Mouse (Mus musculus) megakaryocyte, embryonic 14.5 days (primary cell): ENCODE results near the gene Hirip3. TPM values are rescaled to one million over a fixed set of nuclear protein-coding genes. Genes with fewer than 3 reads are reported as not detected.
"Not testable (repeated sequence)": the region's sequence is repeated elsewhere in the genome, so short reads cannot be mapped to it uniquely, and the experiment has no call there.

ENCODE experiments used
- H3K27me3 ChIP-seq: replicated peaks from 2 replicates; pipeline ENCODE3; 2012; ENCODE audit warnings: inconsistent platforms
- H3K36me3 ChIP-seq: replicated peaks from 2 replicates; pipeline ENCODE3; 2012; ENCODE audit warnings: low read length, inconsistent platforms, mixed read lengths
- H3K4me1 ChIP-seq: 2 replicates; pipeline ENCODE4 v1.6.1; 2012; ENCODE audit warnings: inconsistent platforms
- H3K4me3 ChIP-seq: replicated peaks from 2 replicates; pipeline ENCODE3; 2012; ENCODE audit warnings: moderate library complexity, mild to moderate bottlenecking, inconsistent platforms
- H3K9me3 ChIP-seq: 2 replicates; pipeline ENCODE4 v1.6.1; 2012; ENCODE audit warnings: inconsistent platforms
- FLI1 ChIP-seq: IDR thresholded peaks from 2 replicates; pipeline ENCODE4 v1.6.1; 2012; ENCODE audit warnings: low read length, inconsistent platforms, mixed read lengths
- GATA1 ChIP-seq: IDR thresholded peaks from 3 replicates; pipeline ENCODE4 v1.6.1; 2012; ENCODE audit warnings: mixed read lengths, low read length, inconsistent platforms, borderline replicate concordance
- polyA plus RNA-seq: library from polyadenylated mRNA; stranded (reverse); fragments of >175 nt; gene quantifications from 2 replicates; pipeline ENCODE4 v1.2.3, GENCODE M21; 2012; ENCODE audit warnings: low replicate concordance; ENCODE audit not compliant: insufficient read depth

The Hirip3 gene
- polyA plus RNA-seq, 1 experiment = 60.8 TPM

GRCm38 (mm10) chr7:126898102-126898990 is 36.6 kb downstream of the Hirip3 start:
- H3K9me3 ChIP-seq = no peaks in the 10 kb centered on the region
- H3K27me3 ChIP-seq = peaks cover 5% of the 10 kb centered on the region
- H3K4me3 ChIP-seq = peak overlapping the region; percentile 99
- H3K4me1 ChIP-seq = peaks cover 38% of the 10 kb centered on the region
- TF ChIP-seq FLI1 (no peak), GATA1 (no peak)
- peaks cover 30% of the 10 kb centered on the region for H3K36me3 ChIP-seq

GRCm38 (mm10) chr7:126899781-126900180 is 38.0 kb downstream of the Hirip3 start:
- Histone ChIP-seq H3K4me1 (peaks cover 33% of the 10 kb centered on the region), H3K36me3 (peaks cover 16% of the 10 kb centered on the region)
- H3K27me3 ChIP-seq, H3K4me3 ChIP-seq, H3K9me3 ChIP-seq: not testable (repeated sequence)

GRCm38 (mm10) chr7:126905590-126905989 is 43.8 kb downstream of the Hirip3 start:
- Histone ChIP-seq H3K4me3 (no peak overlapping the region), H3K27me3 (peaks cover 6% of the 10 kb centered on the region), H3K4me1 (peaks cover 20% of the 10 kb centered on the region), H3K36me3 (no peaks in the 10 kb centered on the region), H3K9me3 (peaks cover 4% of the 10 kb centered on the region; the same call in 1 of the 2 replicates)
- TF ChIP-seq FLI1 (no peak), GATA1 (no peak)

GRCm38 (mm10) chr7:126914844-126915243 is 53.1 kb downstream of the Hirip3 start:
- Histone ChIP-seq H3K36me3 (no peaks in the 10 kb centered on the region), H3K4me1 (peaks cover 18% of the 10 kb centered on the region), H3K9me3 (peaks cover 4% of the 10 kb centered on the region; the same call in 1 of the 2 replicates), H3K4me3 (no peak overlapping the region), H3K27me3 (peaks cover 5% of the 10 kb centered on the region)
- TF ChIP-seq GATA1 (no peak), FLI1 (no peak)

Other genes with a start within 250 kb of the Hirip3 start
- 27.5 TPM in 1 of 2 replicates, not detected in the other for gene Nupr1, start 231.1 kb upstream of the Hirip3 start, polyA plus RNA-seq
- 31.0 and 69.1 TPM in 2 replicates for gene Sgf29, start 212.7 kb upstream of the Hirip3 start, polyA plus RNA-seq
- 0.87 and 3.0 TPM in 2 replicates for gene Sult1a1, start 185.5 kb upstream of the Hirip3 start, polyA plus RNA-seq
- 185 and 696 TPM in 2 replicates for gene Bola2, start 166.6 kb upstream of the Hirip3 start, polyA plus RNA-seq
- 7.3 and 9.7 TPM in 2 replicates for gene Slx1b, start 166.2 kb upstream of the Hirip3 start, polyA plus RNA-seq
- 1,070 and 1,578 TPM in 2 replicates for gene Coro1a, start 154.2 kb upstream of the Hirip3 start, polyA plus RNA-seq
- 213 and 289 TPM in 2 replicates for gene Mapk3, start 102.4 kb upstream of the Hirip3 start, polyA plus RNA-seq
- gene Gdpd3, start 95.6 kb upstream of the Hirip3 start, polyA plus RNA-seq = 3.4 TPM in 1 of 2 replicates, not detected in the other
- gene Ypel3, start 85.0 kb upstream of the Hirip3 start, polyA plus RNA-seq = 284 and 689 TPM in 2 replicates
- gene Tbx6, start 80.5 kb upstream of the Hirip3 start, polyA plus RNA-seq = 3.0 and 15.0 TPM in 2 replicates
- 46.3 and 115 TPM in 2 replicates for gene Ppp4c, start 69.5 kb upstream of the Hirip3 start, polyA plus RNA-seq
- 13.5 and 29.3 TPM in 2 replicates for gene Fam57b, start 64.3 kb upstream of the Hirip3 start, polyA plus RNA-seq
- gene 4930451I11Rik, start 30.3 kb upstream of the Hirip3 start, polyA plus RNA-seq = not detected in 2 replicates
- 1.3 TPM in 1 of 2 replicates, not detected in the other for gene Doc2a, start 14.6 kb upstream of the Hirip3 start, polyA plus RNA-seq
- 823 and 1,411 TPM in 2 replicates for gene Ino80e, start 405 bp downstream of the Hirip3 start, polyA plus RNA-seq
- gene Taok2, start 22.7 kb downstream of the Hirip3 start, polyA plus RNA-seq = 159 and 479 TPM in 2 replicates
- 50.9 TPM in 2 replicates for gene Tmem219, start 60.9 kb downstream of the Hirip3 start, polyA plus RNA-seq
- gene Kctd13, start 66.9 kb downstream of the Hirip3 start, polyA plus RNA-seq = 26.4 and 59.2 TPM in 2 replicates
- not detected in 2 replicates for gene Asphd1, start 87.6 kb downstream of the Hirip3 start, polyA plus RNA-seq
- 1.7 and 2.0 TPM in 2 replicates for gene Sez6l2, start 88.6 kb downstream of the Hirip3 start, polyA plus RNA-seq
- 105 and 211 TPM in 2 replicates for gene Cdipt, start 113.9 kb downstream of the Hirip3 start, polyA plus RNA-seq
- 1.8 TPM in 1 of 2 replicates, not detected in the other for gene Cdiptos, start 114.1 kb downstream of the Hirip3 start, polyA plus RNA-seq
- gene Mvp, start 152.6 kb downstream of the Hirip3 start, polyA plus RNA-seq = 39.1 and 72.4 TPM in 2 replicates
- 4.2 TPM in 1 of 2 replicates, not detected in the other for gene Pagr1b, start 154.5 kb downstream of the Hirip3 start, polyA plus RNA-seq
- 15.8 and 94.8 TPM in 2 replicates for gene Pagr1a, start 155.4 kb downstream of the Hirip3 start, polyA plus RNA-seq
- gene Gm42742, start 159.1 kb downstream of the Hirip3 start, polyA plus RNA-seq = 164 and 252 TPM in 2 replicates
- 0.68 and 3.9 TPM in 2 replicates for gene Prrt2, start 159.2 kb downstream of the Hirip3 start, polyA plus RNA-seq
- gene Maz, start 165.1 kb downstream of the Hirip3 start, polyA plus RNA-seq = 324 and 1,017 TPM in 2 replicates
- gene Kif22, start 180.5 kb downstream of the Hirip3 start, polyA plus RNA-seq = 6.8 and 18.0 TPM in 2 replicates
- not detected in 2 replicates for gene Zg16, start 225.4 kb downstream of the Hirip3 start, polyA plus RNA-seq
- 71.8 and 93.9 TPM in 2 replicates for gene AI467606, start 229.4 kb downstream of the Hirip3 start, polyA plus RNA-seq